Mouse (Mus musculus) erythroblast, embryonic 14.5 days (primary cell): ENCODE measurements around the gene Cdkn1b. TPM values are rescaled to one million over a fixed set of nuclear protein-coding genes. Genes with fewer than 3 reads are reported as not detected.

Experiments used
- H3K27me3 ChIP-seq: 2 replicates; pipeline ENCODE4 v1.6.1; 2012; ENCODE audit warnings: inconsistent platforms; ENCODE audit not compliant: control insufficient read depth
- H3K36me3 ChIP-seq: 2 replicates; pipeline ENCODE4 v1.6.1; 2012; ENCODE audit warnings: mild to moderate bottlenecking, inconsistent platforms; ENCODE audit not compliant: control insufficient read depth
- H3K4me1 ChIP-seq: 2 replicates; pipeline ENCODE4 v1.6.1; 2012; ENCODE audit warnings: inconsistent platforms; ENCODE audit not compliant: control insufficient read depth
- H3K4me3 ChIP-seq: replicated peaks from 2 replicates; pipeline ENCODE3; 2012; ENCODE audit warnings: moderate library complexity, mild to moderate bottlenecking, inconsistent platforms
- H3K9me3 ChIP-seq: 2 replicates; pipeline ENCODE4 v1.6.1; 2012; ENCODE audit warnings: low read length, inconsistent platforms, mixed read lengths; ENCODE audit not compliant: control insufficient read depth
- GATA1 ChIP-seq: IDR thresholded peaks from 2 replicates; pipeline ENCODE4 v1.6.1; 2012; ENCODE audit warnings: low read length, inconsistent platforms, mixed read lengths
- TAL1 ChIP-seq: IDR thresholded peaks from 3 replicates; pipeline ENCODE4 v1.6.1; 2012; ENCODE audit warnings: low read length, inconsistent platforms, mixed read lengths
- polyA plus RNA-seq: library from polyadenylated mRNA; stranded (reverse); fragments of >175 nt; gene quantifications from 2 replicates; pipeline ENCODE4 v1.2.3, GENCODE M21; 2012

The Cdkn1b gene
- polyA plus RNA-seq, 1 experiment = 7.0 TPM

DNA sequence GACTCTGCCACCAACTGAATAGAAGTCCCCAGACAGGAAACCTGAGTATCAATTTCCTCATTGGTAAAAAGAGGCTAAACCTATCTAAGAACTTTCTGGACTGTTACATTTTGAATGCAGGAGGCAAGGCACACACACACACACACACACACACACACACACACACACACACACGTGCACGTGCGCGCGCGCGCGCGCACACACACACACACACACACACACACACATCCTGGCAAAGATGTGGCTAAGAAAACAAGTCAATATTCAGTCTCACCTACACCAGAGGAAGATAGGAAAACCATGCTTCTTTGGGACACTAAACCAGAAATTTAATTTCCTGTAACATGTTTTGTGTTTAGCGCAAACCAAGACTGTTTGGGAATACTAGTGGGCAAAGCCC is 1.4 kb upstream of the Cdkn1b start:
- no peak for TF ChIP-seq TAL1
- TF ChIP-seq GATA1 = no peak
- no peaks in the 10 kb centered on the region for H3K9me3 ChIP-seq
- peaks cover 58% of the 10 kb centered on the region for H3K4me1 ChIP-seq
- H3K4me3 ChIP-seq = no peak overlapping the region
- H3K27me3 ChIP-seq = peaks cover 21% of the 10 kb centered on the region
- peaks cover 22% of the 10 kb centered on the region for H3K36me3 ChIP-seq

DNA sequence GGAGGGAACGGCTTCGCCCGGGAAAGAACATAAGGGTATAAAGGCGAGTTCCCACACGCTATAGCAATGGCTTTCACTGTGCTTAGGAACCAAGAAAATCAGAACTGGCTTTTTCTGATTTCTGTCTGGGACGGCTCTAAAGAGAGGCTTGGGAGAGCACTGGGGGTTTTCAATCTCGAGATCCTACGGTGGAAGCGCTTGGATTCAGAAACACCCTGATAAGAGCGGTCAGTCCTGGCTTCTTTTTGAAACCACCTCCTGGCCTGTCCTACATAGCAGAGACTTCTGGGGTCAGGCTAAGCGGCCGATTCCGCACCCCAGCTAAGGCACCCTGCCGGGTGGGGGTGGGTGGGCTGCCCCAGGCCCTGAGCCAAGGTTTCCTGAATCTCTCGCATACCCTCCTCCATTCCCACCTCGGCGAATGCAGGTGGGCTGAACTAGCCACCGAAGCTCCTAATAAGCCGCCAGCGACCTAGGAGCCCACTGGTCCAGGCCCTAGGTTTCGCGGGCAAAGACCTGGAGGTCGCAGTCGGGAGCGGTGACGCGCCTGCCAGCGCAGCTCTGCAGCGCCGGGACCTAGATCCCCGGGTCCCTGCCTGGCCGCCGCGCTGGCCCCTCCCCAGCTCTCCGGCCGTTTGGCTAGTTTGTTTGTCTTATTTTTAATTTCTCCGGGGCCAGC is 551 bp upstream of the Cdkn1b start:
- Histone ChIP-seq H3K4me3 (peak overlapping the region; percentile 74), H3K4me1 (peaks cover 65% of the 10 kb centered on the region), H3K9me3 (no peaks in the 10 kb centered on the region), H3K27me3 (peaks cover 21% of the 10 kb centered on the region), H3K36me3 (peaks cover 30% of the 10 kb centered on the region)
- TF ChIP-seq GATA1 (no peak), TAL1 (no peak)

DNA sequence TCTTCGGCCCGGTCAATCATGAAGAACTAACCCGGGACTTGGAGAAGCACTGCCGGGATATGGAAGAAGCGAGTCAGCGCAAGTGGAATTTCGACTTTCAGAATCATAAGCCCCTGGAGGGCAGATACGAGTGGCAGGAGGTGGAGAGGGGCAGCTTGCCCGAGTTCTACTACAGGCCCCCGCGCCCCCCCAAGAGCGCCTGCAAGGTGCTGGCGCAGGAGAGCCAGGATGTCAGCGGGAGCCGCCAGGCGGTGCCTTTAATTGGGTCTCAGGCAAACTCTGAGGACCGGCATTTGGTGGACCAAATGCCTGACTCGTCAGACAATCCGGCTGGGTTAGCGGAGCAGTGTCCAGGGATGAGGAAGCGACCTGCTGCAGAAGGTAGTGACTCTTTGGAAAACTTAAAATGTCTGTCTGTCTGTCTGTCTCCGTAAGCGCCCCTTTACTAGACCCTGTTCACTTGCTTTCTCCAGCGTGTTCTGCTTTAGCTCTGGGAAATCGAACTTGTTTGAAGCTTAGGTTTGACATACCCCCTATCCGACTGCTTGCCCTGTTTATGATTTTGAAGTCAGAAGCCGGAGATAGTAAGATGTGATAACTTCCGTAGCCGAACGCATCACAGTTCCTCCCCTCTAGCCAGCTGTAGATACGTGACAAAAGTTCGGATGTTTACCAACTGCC is 953 bp downstream of the Cdkn1b start:
- Histone ChIP-seq H3K4me1 (peaks cover 66% of the 10 kb centered on the region), H3K36me3 (peaks cover 41% of the 10 kb centered on the region), H3K9me3 (no peaks in the 10 kb centered on the region), H3K4me3 (peak overlapping the region; percentile 74), H3K27me3 (peaks cover 21% of the 10 kb centered on the region)
- TF ChIP-seq GATA1 = peak; percentile 39; the same call in 1 of the 2 replicates
- no peak for TF ChIP-seq TAL1

DNA sequence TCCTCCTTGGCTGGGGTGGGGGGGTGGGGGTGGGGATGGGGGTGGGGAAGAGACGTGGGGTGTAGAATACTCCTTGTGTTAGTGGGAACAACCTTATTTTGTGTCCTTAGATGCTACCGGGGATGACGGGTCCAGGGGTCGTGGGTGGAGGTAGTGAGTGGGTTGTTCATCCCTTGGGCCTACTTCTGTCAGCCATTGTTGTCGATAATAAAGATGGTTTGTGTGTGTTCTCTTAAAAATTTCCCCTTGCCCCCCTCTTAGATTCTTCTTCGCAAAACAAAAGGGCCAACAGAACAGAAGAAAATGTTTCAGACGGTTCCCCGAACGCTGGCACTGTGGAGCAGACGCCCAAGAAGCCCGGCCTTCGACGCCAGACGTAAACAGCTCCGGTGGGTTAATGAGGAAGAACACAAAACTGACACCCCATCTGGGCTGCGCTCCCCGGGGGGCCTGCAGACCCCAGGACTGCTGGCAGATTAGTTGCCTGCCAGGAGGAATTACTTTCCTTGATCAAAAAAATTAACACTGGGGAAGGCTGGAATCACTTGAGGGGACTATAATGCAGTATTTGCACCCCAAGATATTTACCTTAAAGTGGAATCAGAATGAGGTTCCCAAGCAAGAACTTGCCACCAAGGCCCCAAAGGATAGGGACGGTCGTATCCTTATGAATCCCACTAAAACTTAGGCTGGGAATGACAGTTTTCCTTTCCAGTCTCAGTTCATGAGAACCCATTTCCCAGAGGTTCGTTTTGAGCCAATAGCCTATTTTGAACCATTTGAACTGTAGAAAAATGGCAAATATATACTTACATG is 1.7 kb downstream of the Cdkn1b start:
- Histone ChIP-seq H3K4me1 (peaks cover 59% of the 10 kb centered on the region), H3K9me3 (no peaks in the 10 kb centered on the region), H3K27me3 (peaks cover 21% of the 10 kb centered on the region), H3K4me3 (peak overlapping the region; percentile 74), H3K36me3 (peaks cover 45% of the 10 kb centered on the region)
- TF ChIP-seq TAL1 (no peak), GATA1 (no peak)

DNA sequence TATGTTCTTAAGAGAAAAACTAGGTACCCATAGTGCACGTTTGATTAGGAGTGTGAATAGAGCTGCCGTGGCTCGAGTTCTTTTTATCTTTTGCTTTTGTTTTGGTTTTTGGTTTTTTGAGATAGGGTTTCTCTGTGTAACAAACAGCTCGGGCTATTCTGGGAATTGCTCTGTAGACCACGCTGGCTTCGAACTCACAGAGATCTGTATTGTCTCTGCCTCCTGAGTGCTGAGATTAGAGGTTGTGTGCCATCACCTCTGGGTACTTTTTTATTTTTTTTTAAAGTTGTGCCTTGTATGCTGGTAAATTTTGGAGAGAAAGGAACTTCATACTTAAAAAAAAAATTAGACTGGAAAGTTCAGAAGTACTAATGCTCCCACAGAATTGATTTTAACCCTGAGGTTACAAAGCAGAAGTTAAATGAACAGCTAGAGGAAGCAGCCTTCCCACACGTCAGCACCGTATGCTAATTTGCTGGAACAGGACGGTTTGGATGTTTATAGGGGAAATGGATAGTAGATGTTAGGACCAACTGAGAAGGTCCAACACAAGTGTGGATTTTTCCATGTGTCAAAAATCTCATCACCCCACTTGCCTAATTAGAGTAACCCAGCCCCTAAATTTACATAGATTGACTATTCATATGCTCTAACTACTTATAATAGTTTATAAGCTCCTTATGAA is 2.5 kb downstream of the Cdkn1b start:
- TF ChIP-seq TAL1 (no peak), GATA1 (no peak)
- H3K36me3 ChIP-seq = peaks cover 45% of the 10 kb centered on the region
- H3K27me3 ChIP-seq = peaks cover 18% of the 10 kb centered on the region
- no peaks in the 10 kb centered on the region for H3K9me3 ChIP-seq
- peaks cover 57% of the 10 kb centered on the region for H3K4me1 ChIP-seq
- peak overlapping the region; percentile 74 for H3K4me3 ChIP-seq

DNA sequence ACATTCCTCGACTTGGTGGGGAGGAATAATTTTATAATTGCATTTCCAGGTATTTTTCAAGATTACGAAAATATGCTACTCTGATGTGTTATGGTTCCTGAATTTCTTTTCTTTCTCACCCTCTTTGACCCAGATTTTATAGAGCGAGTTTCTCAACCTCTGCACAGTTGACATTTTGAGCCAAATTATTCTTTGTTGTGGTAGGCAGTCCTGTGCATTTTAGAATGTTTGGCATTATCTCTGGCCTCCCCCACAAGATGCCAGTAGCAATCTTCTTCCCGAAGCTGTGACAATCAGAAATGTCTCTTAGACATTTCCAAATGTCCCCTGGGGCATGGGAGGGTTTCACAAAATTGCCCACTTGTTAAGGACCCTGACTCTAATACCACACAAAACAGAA is 3.5 kb downstream of the Cdkn1b start:
- peaks cover 48% of the 10 kb centered on the region for H3K4me1 ChIP-seq
- H3K4me3 ChIP-seq = peak overlapping the region; percentile 74
- no peak for TF ChIP-seq GATA1
- no peak for TF ChIP-seq TAL1
- H3K9me3 ChIP-seq = no peaks in the 10 kb centered on the region
- H3K27me3 ChIP-seq = peaks cover 9% of the 10 kb centered on the region
- H3K36me3 ChIP-seq = peaks cover 45% of the 10 kb centered on the region

DNA sequence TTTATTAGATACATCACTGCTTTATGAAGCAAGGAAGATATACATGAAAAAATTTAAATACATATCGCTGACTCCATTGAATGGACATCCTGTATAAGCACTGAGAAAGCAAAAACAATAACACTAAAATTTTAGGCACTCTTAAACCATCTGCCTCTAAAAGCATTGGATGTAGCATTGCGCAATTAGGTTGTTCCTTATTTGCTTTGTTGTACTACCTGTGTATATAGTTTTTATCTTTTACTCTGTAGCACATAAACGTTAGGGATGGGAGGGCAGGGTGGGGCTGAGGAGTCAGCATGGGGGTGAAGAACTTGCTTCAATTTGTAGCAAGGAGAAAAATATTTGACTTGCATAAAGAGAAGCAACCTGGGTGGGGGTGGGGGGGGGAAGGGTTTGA is 4.1 kb downstream of the Cdkn1b start:
- TF ChIP-seq TAL1 (no peak), GATA1 (no peak)
- peaks cover 43% of the 10 kb centered on the region for H3K4me1 ChIP-seq
- H3K4me3 ChIP-seq = peak overlapping the region; percentile 74
- no peaks in the 10 kb centered on the region for H3K9me3 ChIP-seq
- peaks cover 45% of the 10 kb centered on the region for H3K36me3 ChIP-seq
- H3K27me3 ChIP-seq = peaks cover 4% of the 10 kb centered on the region

DNA sequence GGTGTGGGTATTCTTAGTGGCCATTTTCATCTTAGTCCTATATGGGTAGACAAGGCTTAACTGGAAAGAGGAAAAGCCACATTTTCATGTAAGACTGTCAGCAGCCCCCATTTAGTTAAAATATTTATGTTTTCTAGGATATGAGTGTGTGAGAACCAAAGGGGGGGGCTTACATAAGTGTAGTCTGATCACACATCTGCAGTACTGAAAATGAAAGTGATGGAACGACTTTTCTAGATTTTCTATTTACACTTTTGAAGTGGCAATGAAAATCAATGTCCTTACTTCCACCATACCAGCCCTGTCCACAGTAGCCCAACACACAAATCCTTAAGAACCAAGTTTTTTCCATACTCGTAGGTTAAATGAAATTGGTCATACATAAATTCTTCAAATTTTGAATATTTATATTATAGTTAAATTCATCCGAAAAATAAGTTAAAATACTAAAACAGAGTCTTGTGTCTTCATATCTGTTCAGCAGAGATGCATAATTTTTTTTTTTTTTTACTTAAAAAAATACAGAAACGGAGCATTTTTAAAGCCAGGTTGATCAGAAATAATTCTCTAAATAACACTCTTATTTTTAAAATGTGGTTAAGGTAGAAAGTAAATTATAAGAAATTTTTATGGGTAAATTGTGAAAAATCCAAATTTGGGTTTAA is 5.6 kb downstream of the Cdkn1b start:
- Histone ChIP-seq H3K4me1 (peaks cover 48% of the 10 kb centered on the region), H3K4me3 (peak overlapping the region; percentile 77)
- no peak for TF ChIP-seq GATA1
- no peak for TF ChIP-seq TAL1

More for the DNA sequence above, 5.6 kb downstream of the Cdkn1b start:
- no peaks in the 10 kb centered on the region for H3K27me3 ChIP-seq
- no peaks in the 10 kb centered on the region for H3K9me3 ChIP-seq
- H3K36me3 ChIP-seq = peaks cover 57% of the 10 kb centered on the region
